Mouse (Mus musculus) kidney, embryonic 14.5 days (tissue): ENCODE data around the gene Mr1. TPM values are rescaled to one million over a fixed set of nuclear protein-coding genes. Genes with fewer than 3 reads are reported as not detected.

Experiments
- ATAC-seq: fragments of 200-750 bp; cut with Nextera tagmentation; 2 replicates; pipeline ENCODE4 v1.8.0; 2017; ENCODE audit warnings: moderate number of reproducible peaks, mild to moderate bottlenecking, moderate TSS enrichment, moderate library complexity; ENCODE audit not compliant: low FRiP score, low TSS enrichment
- H3K27ac ChIP-seq: fragments of 300-500 bp; sonication (generic); 2 replicates; pipeline ENCODE4 v1.5.1; 2014; ENCODE audit warnings: low read depth, mild to moderate bottlenecking, low read length, moderate library complexity, mixed read lengths
- H3K27me3 ChIP-seq: fragments of 300-500 bp; sonication (generic); 2 replicates; pipeline ENCODE4 v1.6.1; 2014; ENCODE audit warnings: mild to moderate bottlenecking, low read length; ENCODE audit not compliant: control insufficient read depth, insufficient read depth
- H3K36me3 ChIP-seq: fragments of 300-500 bp; sonication (generic); 2 replicates; pipeline ENCODE4 v1.6.1; 2014; ENCODE audit warnings: low read length, mixed read lengths; ENCODE audit not compliant: control insufficient read depth, insufficient read depth
- H3K4me1 ChIP-seq: fragments of 300-500 bp; sonication (generic); 2 replicates; pipeline ENCODE4 v1.6.1; 2014; ENCODE audit warnings: low read length, mixed read lengths; ENCODE audit not compliant: control insufficient read depth, insufficient read depth
- H3K4me2 ChIP-seq: fragments of 300-500 bp; sonication (generic); replicated peaks from 2 replicates; pipeline ENCODE4 v1.6.1; 2014; ENCODE audit warnings: low read depth, mild to moderate bottlenecking, low read length
- H3K4me3 ChIP-seq: fragments of 300-500 bp; sonication (generic); 2 replicates; pipeline ENCODE4 v1.5.1; 2014; ENCODE audit warnings: mild to moderate bottlenecking, low read length
- H3K9ac ChIP-seq: fragments of 300-500 bp; sonication (generic); 2 replicates; pipeline ENCODE4 v1.6.1; 2014; ENCODE audit warnings: low read depth, mild to moderate bottlenecking, low read length, moderate library complexity
- H3K9me3 ChIP-seq: fragments of 300-500 bp; sonication (generic); 2 replicates; pipeline ENCODE4 v1.6.1; 2016; ENCODE audit warnings: low read length; ENCODE audit not compliant: control insufficient read depth
- WGBS: fragments of 180-500 bp; shearing (Covaris S2); extraction: QIAGEN DNeasy Blood & Tissue Kit; methylation state at CpG from one replicate; pipeline ENCODE4 v1.1.7; 2014; 5-methylcytosine and 5-hydroxymethylcytosine counted together
- polyA plus RNA-seq: library from polyadenylated mRNA; unstranded; fragments of >200 nt; fragmentation: Nextera tagmentation; extraction: Ambion mirVana; gene quantifications from 2 replicates; pipeline ENCODE4 v1.2.1, GENCODE M21; 2014

Mr1 gene
- polyA plus RNA-seq, 1 experiment from 2014 or later = 4.8 TPM

GRCm38 (mm10) chr1:155091842-155092800, 54.5 kb downstream of the Mr1 start:
- H3K9me3 ChIP-seq = no peaks in the 10 kb centered on the region
- ATAC-seq = no peak
- 0 out of 2 replicates have a peak overlapping the region, but pooled peaks have one; percentile 28 for H3K9ac ChIP-seq
- WGBS = 17% methylated on average over 14 of the region's 14 CpGs
- H3K4me2 ChIP-seq = peak overlapping the region; percentile 17; the same call in 1 of the 2 replicates
- H3K27me3 ChIP-seq = no peaks in the 10 kb centered on the region
- H3K36me3 ChIP-seq = no peaks in the 10 kb centered on the region
- H3K4me1 ChIP-seq = peaks cover 38% of the 10 kb centered on the region
- H3K27ac ChIP-seq = peak overlapping the region; percentile 49
- no peak overlapping the region for H3K4me3 ChIP-seq

DNA sequence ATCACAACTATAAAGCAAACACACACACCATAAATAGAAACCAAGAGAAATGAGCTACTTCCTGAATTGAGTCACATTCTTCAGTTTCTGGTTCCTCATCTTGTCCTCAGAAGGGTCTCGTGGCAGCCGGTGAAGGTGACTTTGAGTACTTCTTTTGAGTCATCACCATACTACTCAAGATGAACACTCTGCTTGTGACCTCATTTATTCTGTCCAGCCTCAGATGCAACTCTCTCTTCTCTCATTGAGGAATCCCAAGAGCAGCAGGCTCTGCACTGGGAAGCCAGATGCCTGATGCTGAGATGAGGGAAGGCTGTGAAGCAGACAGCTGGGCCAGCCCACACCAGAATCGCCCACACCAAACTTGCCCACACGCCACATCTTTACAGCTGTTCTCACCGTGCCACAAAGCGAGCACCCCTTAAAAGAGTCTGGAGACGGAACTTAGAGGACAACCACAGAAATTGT, 55.2 kb downstream of the Mr1 start:
- H3K4me1 ChIP-seq = peaks cover 42% of the 10 kb centered on the region
- H3K27me3 ChIP-seq = no peaks in the 10 kb centered on the region
- no peaks in the 10 kb centered on the region for H3K9me3 ChIP-seq
- H3K36me3 ChIP-seq = no peaks in the 10 kb centered on the region
- ATAC-seq = no peak
- peak overlapping the region; percentile 49 for H3K27ac ChIP-seq
- 63% methylated on average over 7 of the region's 7 CpGs for WGBS
- H3K9ac ChIP-seq = no peak overlapping the region
- H3K4me3 ChIP-seq = no peak overlapping the region
- no peak overlapping the region for H3K4me2 ChIP-seq

DNA sequence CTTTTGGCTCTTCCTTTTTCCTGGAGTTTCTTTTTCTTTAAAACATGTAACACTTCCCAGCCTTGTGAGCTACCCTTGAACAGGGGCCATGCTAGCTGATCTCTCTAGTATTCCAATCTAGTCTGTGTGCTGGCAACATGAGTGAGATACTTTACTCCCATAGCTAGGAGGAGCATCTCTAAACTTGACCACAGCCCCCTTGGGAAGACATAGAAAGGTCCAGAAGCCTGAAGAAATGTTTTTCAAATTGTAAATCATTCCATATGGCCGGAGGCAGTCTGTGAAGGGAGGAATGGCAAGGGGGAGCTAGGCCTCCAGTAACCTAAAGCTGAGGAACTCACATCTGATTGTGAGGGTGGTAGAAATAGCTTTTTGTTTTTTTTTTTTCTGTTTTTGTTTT, 55.9 kb downstream of the Mr1 start:
- H3K9me3 ChIP-seq = no peaks in the 10 kb centered on the region
- no peak for ATAC-seq
- H3K9ac ChIP-seq = no peak overlapping the region
- H3K27me3 ChIP-seq = no peaks in the 10 kb centered on the region
- WGBS = 31% methylated on average over 1 of the region's 1 CpGs
- peaks cover 42% of the 10 kb centered on the region for H3K4me1 ChIP-seq
- no peak overlapping the region for H3K27ac ChIP-seq
- H3K36me3 ChIP-seq = no peaks in the 10 kb centered on the region
- no peak overlapping the region for H3K4me3 ChIP-seq
- no peak overlapping the region for H3K4me2 ChIP-seq

- no peak for ATAC-seq
Measured at GRCm38 (mm10) chr1:155090327-155090726, 56.3 kb downstream of the Mr1 start.

DNA sequence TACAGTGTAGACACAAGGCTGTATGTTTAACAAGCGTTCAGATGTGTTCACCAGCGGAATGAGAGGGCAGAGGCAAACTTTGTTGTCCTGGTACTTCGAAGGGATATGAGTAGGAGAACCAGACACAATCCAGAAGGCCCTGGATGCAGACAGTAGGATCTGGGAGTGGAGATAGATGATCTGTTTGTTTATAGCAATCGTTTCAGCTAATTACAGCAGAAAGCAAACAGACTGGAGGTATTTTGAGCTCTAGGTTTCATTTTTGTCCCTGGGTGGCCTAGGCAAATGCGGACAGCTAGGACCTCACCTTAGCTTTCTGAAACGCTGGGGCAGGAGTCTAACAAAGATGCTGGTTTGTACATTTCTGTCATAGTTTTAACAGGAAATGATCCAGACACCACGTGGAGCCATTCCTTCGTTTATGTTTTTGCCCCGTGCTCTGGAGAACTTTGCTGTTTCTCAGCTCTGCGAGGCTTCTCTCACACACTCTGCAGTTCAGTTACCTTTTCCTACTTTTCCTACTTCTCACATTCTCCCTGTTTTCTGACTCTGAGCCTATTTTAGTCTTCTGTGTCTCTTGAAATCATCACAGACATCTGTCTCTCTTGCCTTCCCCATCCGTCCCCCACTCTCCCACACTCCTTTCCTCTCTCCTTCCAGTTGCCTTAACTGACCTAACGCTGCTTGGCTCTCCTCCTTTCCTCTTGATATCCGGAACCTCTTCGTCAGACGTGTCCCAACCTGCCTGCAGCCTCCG, 57.6 kb downstream of the Mr1 start:
- 56% methylated on average over 16 of the region's 16 CpGs for WGBS
- ATAC-seq = no peak
- Histone ChIP-seq H3K4me3 (no peak overlapping the region), H3K9me3 (no peaks in the 10 kb centered on the region), H3K36me3 (no peaks in the 10 kb centered on the region), H3K4me1 (peaks cover 48% of the 10 kb centered on the region), H3K9ac (no peak overlapping the region), H3K27me3 (no peaks in the 10 kb centered on the region), H3K27ac (no peak overlapping the region; the same call in 1 of the 2 replicates), H3K4me2 (no peak overlapping the region)

More at GRCm38 (mm10) chr1:155090327-155090726, 56.3 kb downstream of the Mr1 start:
- no peak overlapping the region for H3K27ac ChIP-seq
- peaks cover 42% of the 10 kb centered on the region for H3K4me1 ChIP-seq
- no peaks in the 10 kb centered on the region for H3K9me3 ChIP-seq
- no peaks in the 10 kb centered on the region for H3K36me3 ChIP-seq
- no peak overlapping the region for H3K4me3 ChIP-seq
- no peak overlapping the region for H3K4me2 ChIP-seq
- no peaks in the 10 kb centered on the region for H3K27me3 ChIP-seq
- H3K9ac ChIP-seq = no peak overlapping the region
- WGBS = 92% methylated on average over 7 of the region's 7 CpGs

DNA sequence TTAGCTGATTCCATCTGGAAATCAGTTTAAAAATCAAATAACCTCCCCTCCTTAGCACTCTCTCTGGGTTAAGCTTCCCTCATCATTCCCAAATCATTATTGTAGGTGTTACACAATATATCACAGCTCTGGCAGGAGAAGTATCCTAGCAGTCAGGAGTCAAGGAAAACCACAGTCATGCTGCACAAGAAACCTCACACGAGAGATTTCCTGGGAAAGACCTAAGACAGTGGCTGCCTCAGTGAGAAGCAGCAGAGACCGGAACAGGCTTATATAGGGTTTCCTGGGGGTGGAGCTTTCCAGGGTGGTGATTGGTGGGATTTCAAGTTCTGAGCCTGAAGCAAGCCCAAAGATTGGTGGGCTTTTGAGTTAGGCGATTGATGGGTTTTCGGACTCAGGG, 58.6 kb downstream of the Mr1 start:
- peaks cover 39% of the 10 kb centered on the region for H3K4me1 ChIP-seq
- H3K36me3 ChIP-seq = no peaks in the 10 kb centered on the region
- ATAC-seq = no peak
- no peaks in the 10 kb centered on the region for H3K9me3 ChIP-seq
- WGBS = 90% methylated on average over 4 of the region's 4 CpGs
- H3K4me3 ChIP-seq = no peak overlapping the region
- H3K27me3 ChIP-seq = no peaks in the 10 kb centered on the region
- no peak overlapping the region for H3K9ac ChIP-seq
- no peak overlapping the region for H3K4me2 ChIP-seq
- no peak overlapping the region for H3K27ac ChIP-seq

- Histone ChIP-seq H3K4me3 (no peak overlapping the region), H3K27me3 (no peaks in the 10 kb centered on the region), H3K9me3 (no peaks in the 10 kb centered on the region), H3K9ac (no peak overlapping the region; the same call in 1 of the 2 replicates), H3K36me3 (no peaks in the 10 kb centered on the region), H3K27ac (no peak overlapping the region), H3K4me1 (peaks cover 37% of the 10 kb centered on the region), H3K4me2 (no peak overlapping the region)
- 11% methylated on average over 4 of the region's 4 CpGs for WGBS
- no peak for ATAC-seq
Measured at GRCm38 (mm10) chr1:155086893-155087292, 59.7 kb downstream of the Mr1 start.

GRCm38 (mm10) chr1:155086416-155086815, 60.2 kb downstream of the Mr1 start:
- no peaks in the 10 kb centered on the region for H3K36me3 ChIP-seq
- 22% methylated on average over 7 of the region's 7 CpGs for WGBS
- H3K9ac ChIP-seq = no peak overlapping the region; the same call in 1 of the 2 replicates
- no peak for ATAC-seq
- H3K4me3 ChIP-seq = no peak overlapping the region
- H3K9me3 ChIP-seq = no peaks in the 10 kb centered on the region
- no peak overlapping the region for H3K4me2 ChIP-seq
- H3K4me1 ChIP-seq = peaks cover 37% of the 10 kb centered on the region
- H3K27ac ChIP-seq = no peak overlapping the region
- no peaks in the 10 kb centered on the region for H3K27me3 ChIP-seq
